Mouse (Mus musculus): ENCODE results near the gene Fubp3. TPM values are rescaled to one million over a fixed set of nuclear protein-coding genes. Genes with fewer than 3 reads are reported as not detected.

Fubp3 gene
- total RNA-seq, 2 experiments from 2014 or later: 7.8 to 9.3 TPM

- intact Hi-C loops (cut with DNase I): no loop called here
- H3K27ac ChIP-seq: no peak overlapping the region
- TF ChIP-seq CTCF (IDR thresholded peaks at IDR 0.05): no peak
- peak overlapping the region; percentile 33; the same call in 1 of the 2 replicates for H3K4me3 ChIP-seq
- no peak for DNase-seq
Measured at GRCm38 (mm10) chr2:31636742-31637141, 64.3 kb downstream of the Fubp3 start.

GRCm38 (mm10) chr2:31637311-31637710 lies 64.9 kb downstream of the Fubp3 start:
- intact Hi-C loops (cut with DNase I): no loop called here
- TF ChIP-seq CTCF (IDR thresholded peaks at IDR 0.05): no peak
- no peak for DNase-seq

GRCm38 (mm10) chr2:31637807-31638206 lies 65.4 kb downstream of the Fubp3 start:
- Histone ChIP-seq H3K4me3 (no peak overlapping the region), H3K27ac (no peak overlapping the region)
- intact Hi-C loops (cut with DNase I): no loop called here
- TF ChIP-seq CTCF (IDR thresholded peaks at IDR 0.05): peak; percentile 3; the same call in 1 of the 2 replicates
- DNase-seq: peak; percentile 53

More at GRCm38 (mm10) chr2:31637311-31637710, 64.9 kb downstream of the Fubp3 start:
- Histone ChIP-seq H3K4me3 (no peak overlapping the region), H3K27ac (no peak overlapping the region)

- H3K4me3 ChIP-seq: no peak overlapping the region
- TF ChIP-seq CTCF (IDR thresholded peaks at IDR 0.05): no peak
- intact Hi-C loops (cut with DNase I): no loop called here
Measured at GRCm38 (mm10) chr2:31638581-31639465, 66.4 kb downstream of the Fubp3 start.

GRCm38 (mm10) chr2:31639466-31639760 lies 67.0 kb downstream of the Fubp3 start:
- TF ChIP-seq CTCF (IDR thresholded peaks at IDR 0.05): no peak
- Histone ChIP-seq H3K4me3 (no peak overlapping the region), H3K27ac (no peak overlapping the region)
- no peak for DNase-seq
- intact Hi-C loops (cut with DNase I): no loop called here

More at GRCm38 (mm10) chr2:31638581-31639465, 66.4 kb downstream of the Fubp3 start:
- DNase-seq: no peak
- H3K27ac ChIP-seq: no peak overlapping the region

GRCm38 (mm10) chr2:31639901-31640608 lies 67.6 kb downstream of the Fubp3 start, which contains the start of gene Prdm12:
Gene Prdm12 (plus strand): TSS chr2:31640037.
- DNase-seq: no peak
- H3K4me3 ChIP-seq: peak within 1 kb of the TSS; percentile 66
- intact Hi-C loops (cut with DNase I): no loop called here
- TF ChIP-seq CTCF (IDR thresholded peaks at IDR 0.05): no peak
- H3K27ac ChIP-seq: no peak within 1 kb of the TSS

GRCm38 (mm10) chr2:31640609-31641507 lies 68.4 kb downstream of the Fubp3 start:
- TF ChIP-seq CTCF (IDR thresholded peaks at IDR 0.05): no peak
- H3K4me3 ChIP-seq: peak overlapping the region; percentile 66
- H3K27ac ChIP-seq: no peak overlapping the region
- peak; percentile 37 for DNase-seq
- intact Hi-C loops (cut with DNase I): no loop called here

- TF ChIP-seq CTCF (IDR thresholded peaks at IDR 0.05): no peak
- Histone ChIP-seq H3K27ac (no peak overlapping the region), H3K4me3 (no peak overlapping the region; the same call in 1 of the 2 replicates)
- intact Hi-C loops (cut with DNase I): no loop called here
- DNase-seq: no peak
Measured at GRCm38 (mm10) chr2:31641508-31641830, 69.0 kb downstream of the Fubp3 start.

- no peak for DNase-seq
- intact Hi-C loops (cut with DNase I): no loop called here
- H3K4me3 ChIP-seq: no peak overlapping the region
- no peak for TF ChIP-seq CTCF (IDR thresholded peaks at IDR 0.05)
- H3K27ac ChIP-seq: no peak overlapping the region
Measured at GRCm38 (mm10) chr2:31641929-31642328, 69.5 kb downstream of the Fubp3 start.

GRCm38 (mm10) chr2:31653971-31654853 lies 81.8 kb downstream of the Fubp3 start:
- DNase-seq: peak; percentile 36
- peak overlapping the region; percentile 68 for H3K4me3 ChIP-seq
- intact Hi-C loops (cut with DNase I): no loop called here
- no peak overlapping the region for H3K27ac ChIP-seq
- TF ChIP-seq CTCF (IDR thresholded peaks at IDR 0.05): no peak

GRCm38 (mm10) chr2:31654854-31655559 lies 82.6 kb downstream of the Fubp3 start:
- Histone ChIP-seq H3K4me3 (peak overlapping the region; percentile 68), H3K27ac (no peak overlapping the region)
- intact Hi-C loops (cut with DNase I): loop anchor here (1.0 kb wide), 1 partner anchor 172 kb away; no protein-coding TSS in a partner anchor
- TF ChIP-seq CTCF (IDR thresholded peaks at IDR 0.05): peak; percentile 53
- peak; percentile 65 for DNase-seq

All from gastrocnemius, adult 2 months (tissue).